Mouse (Mus musculus) intestine, embryonic 15.5 days (tissue): ENCODE data around the gene D7Ertd443e. TPM values are rescaled to one million over a fixed set of nuclear protein-coding genes. Genes with fewer than 3 reads are reported as not detected.

Experiments
- ATAC-seq: fragments of 200-750 bp; cut with Nextera tagmentation; 2 replicates; pipeline ENCODE4 v1.8.0; 2017; ENCODE audit warnings: moderate TSS enrichment, moderate library complexity
- H3K27ac ChIP-seq: fragments of 300-500 bp; sonication (generic); 2 replicates; pipeline ENCODE4 v1.5.1; 2015; ENCODE audit warnings: mild to moderate bottlenecking, inconsistent platforms
- H3K27me3 ChIP-seq: fragments of 300-500 bp; sonication (generic); replicated peaks from 2 replicates; pipeline ENCODE4 v1.6.1; 2015; ENCODE audit warnings: inconsistent platforms
- H3K36me3 ChIP-seq: fragments of 300-500 bp; sonication (generic); 2 replicates; pipeline ENCODE4 v1.6.1; 2015; ENCODE audit warnings: inconsistent platforms
- H3K4me1 ChIP-seq: fragments of 300-500 bp; sonication (generic); replicated peaks from 2 replicates; pipeline ENCODE4 v1.6.1; 2015; ENCODE audit warnings: inconsistent platforms
- H3K4me2 ChIP-seq: fragments of 300-500 bp; sonication (generic); replicated peaks from 2 replicates; pipeline ENCODE4 v1.6.1; 2015; ENCODE audit warnings: mild to moderate bottlenecking, inconsistent platforms
- H3K4me3 ChIP-seq: fragments of 300-500 bp; sonication (generic); replicated peaks from 2 replicates; pipeline ENCODE4 v1.5.1; 2015; ENCODE audit warnings: inconsistent platforms
- H3K9ac ChIP-seq: fragments of 300-500 bp; sonication (generic); 2 replicates; pipeline ENCODE4 v1.6.1; 2015; ENCODE audit warnings: inconsistent platforms
- H3K9me3 ChIP-seq: fragments of 300-500 bp; sonication (generic); 2 replicates; pipeline ENCODE4 v1.6.1; 2016; ENCODE audit warnings: inconsistent platforms
- WGBS: fragments of 180-500 bp; shearing (Covaris S2); methylation state at CpG from one replicate; pipeline ENCODE4 v1.1.7; 2015; 5-methylcytosine and 5-hydroxymethylcytosine counted together
- polyA plus RNA-seq: library from polyadenylated mRNA; unstranded; fragments of >200 nt; fragmentation: Nextera tagmentation; extraction: Ambion mirVana; gene quantifications from 2 replicates; pipeline ENCODE4 v1.2.1, GENCODE M21; 2015

The D7Ertd443e gene
- polyA plus RNA-seq, 1 experiment from 2014 or later, result 0.05 TPM

DNA sequence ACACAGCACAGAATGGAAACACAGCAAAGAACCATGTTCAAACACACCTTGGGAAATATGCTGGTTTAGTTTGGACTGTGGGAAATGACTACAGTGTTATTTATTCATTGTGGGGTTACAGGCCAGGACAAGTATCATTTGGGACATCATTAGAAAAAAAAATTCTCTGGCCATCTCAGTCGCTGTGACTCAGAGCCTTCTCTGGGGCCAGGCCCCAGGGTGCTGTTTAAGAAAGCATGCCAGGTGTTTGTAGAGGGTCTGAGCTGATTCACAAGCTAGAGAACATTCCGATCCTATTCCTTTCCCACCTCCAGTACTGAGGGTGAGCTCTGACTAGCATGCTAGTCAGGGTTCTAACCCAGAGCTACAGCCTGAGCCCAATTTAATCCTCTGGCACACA is 148.1 kb downstream of the D7Ertd443e start:
- no peaks in the 10 kb centered on the region for H3K27me3 ChIP-seq
- no peak overlapping the region for H3K9ac ChIP-seq
- no peak overlapping the region for H3K27ac ChIP-seq
- 76% methylated on average over 2 of the region's 2 CpGs for WGBS
- no peak for ATAC-seq
- H3K4me2 ChIP-seq, result no peak overlapping the region
- no peak overlapping the region for H3K4me3 ChIP-seq
- 0 out of 2 replicates have a peak, but pooled peaks cover 2% of the 10 kb centered on the region for H3K4me1 ChIP-seq
- no peaks in the 10 kb centered on the region for H3K9me3 ChIP-seq
- no peaks in the 10 kb centered on the region for H3K36me3 ChIP-seq

GRCm38 (mm10) chr7:134236727-134237126 is 148.7 kb downstream of the D7Ertd443e start:
- Histone ChIP-seq H3K4me1 (0 out of 2 replicates have a peak, but pooled peaks cover 5% of the 10 kb centered on the region), H3K36me3 (no peaks in the 10 kb centered on the region), H3K4me3 (no peak overlapping the region), H3K9ac (no peak overlapping the region), H3K4me2 (no peak overlapping the region), H3K27me3 (no peaks in the 10 kb centered on the region), H3K9me3 (no peaks in the 10 kb centered on the region), H3K27ac (no peak overlapping the region)
- no peak for ATAC-seq

DNA sequence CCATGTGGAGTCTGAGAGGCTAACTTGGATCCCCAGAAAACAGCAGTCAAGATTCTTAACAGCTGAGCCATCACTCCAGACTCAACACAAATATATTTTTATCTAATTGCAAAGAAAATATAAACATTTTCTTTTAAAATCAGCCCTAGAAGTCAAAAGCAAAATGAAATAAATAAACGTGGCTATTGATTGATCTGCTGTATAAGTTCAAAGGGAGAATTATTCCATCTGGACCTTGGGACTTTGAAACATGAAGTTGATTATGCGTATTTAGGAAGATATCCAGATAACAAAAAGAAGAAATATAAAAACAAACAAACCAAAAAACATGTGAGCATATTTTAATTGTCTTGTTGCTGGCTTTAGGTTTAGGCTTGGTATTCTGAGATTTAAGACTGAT is 149.9 kb downstream of the D7Ertd443e start:
- no peak overlapping the region for H3K4me2 ChIP-seq
- no peak for ATAC-seq
- no peak overlapping the region for H3K27ac ChIP-seq
- no peaks in the 10 kb centered on the region for H3K36me3 ChIP-seq
- H3K4me1 ChIP-seq, result 0 out of 2 replicates have a peak, but pooled peaks cover 7% of the 10 kb centered on the region
- WGBS, result 70% methylated on average over 2 of the region's 2 CpGs
- H3K4me3 ChIP-seq, result no peak overlapping the region
- H3K9ac ChIP-seq, result no peak overlapping the region
- H3K9me3 ChIP-seq, result no peaks in the 10 kb centered on the region
- H3K27me3 ChIP-seq, result no peaks in the 10 kb centered on the region

- ATAC-seq, result peak; percentile 59; the same call in 1 of the 2 replicates
Observed at GRCm38 (mm10) chr7:134231378-134232346, 153.8 kb downstream of the D7Ertd443e start, which contains the start of gene Adam12. Gene Adam12, minus strand, starts transcription at chr7:134232146.

DNA sequence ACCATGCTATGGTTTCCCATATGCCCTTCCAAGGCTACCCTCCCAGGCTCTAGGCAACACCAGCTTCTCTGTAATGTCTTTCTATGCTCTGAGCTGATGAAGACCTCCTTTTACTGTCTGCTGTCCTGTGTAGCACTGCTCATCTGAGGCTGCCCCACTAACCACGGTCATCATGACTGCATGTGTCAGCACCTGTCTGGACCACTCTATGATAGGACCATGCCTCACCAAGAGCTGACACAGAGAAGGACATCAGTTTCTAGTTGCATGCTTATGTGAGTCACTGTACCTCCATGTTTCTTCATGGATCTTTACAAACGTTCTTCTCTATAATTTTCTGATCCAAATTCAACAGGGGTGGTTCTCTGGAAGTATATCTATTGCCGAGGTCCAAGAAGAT is 154.8 kb downstream of the D7Ertd443e start:
- Histone ChIP-seq H3K36me3 (no peaks in the 10 kb centered on the region), H3K9me3 (no peaks in the 10 kb centered on the region), H3K4me3 (no peak overlapping the region), H3K27ac (no peak overlapping the region), H3K9ac (no peak overlapping the region), H3K4me1 (peaks cover 12% of the 10 kb centered on the region; the same call in 1 of the 2 replicates), H3K4me2 (no peak overlapping the region), H3K27me3 (peaks cover 3% of the 10 kb centered on the region; the same call in 1 of the 2 replicates)
- WGBS, result 85% methylated on average over 3 of the region's 3 CpGs
- no peak for ATAC-seq

More at GRCm38 (mm10) chr7:134231378-134232346, 153.8 kb downstream of the D7Ertd443e start, which contains the start of gene Adam12:
- Histone ChIP-seq H3K4me3 (no peak within 1 kb of the TSS), H3K9me3 (no peaks in the 10 kb centered on the region), H3K27me3 (no peaks in the 10 kb centered on the region), H3K9ac (no peak within 1 kb of the TSS), H3K4me2 (no peak within 1 kb of the TSS), H3K27ac (no peak within 1 kb of the TSS), H3K36me3 (no peaks in the 10 kb centered on the region), H3K4me1 (peaks cover 12% of the 10 kb centered on the region; the same call in 1 of the 2 replicates)
- 60% methylated on average over 14 of the region's 14 CpGs for WGBS

DNA sequence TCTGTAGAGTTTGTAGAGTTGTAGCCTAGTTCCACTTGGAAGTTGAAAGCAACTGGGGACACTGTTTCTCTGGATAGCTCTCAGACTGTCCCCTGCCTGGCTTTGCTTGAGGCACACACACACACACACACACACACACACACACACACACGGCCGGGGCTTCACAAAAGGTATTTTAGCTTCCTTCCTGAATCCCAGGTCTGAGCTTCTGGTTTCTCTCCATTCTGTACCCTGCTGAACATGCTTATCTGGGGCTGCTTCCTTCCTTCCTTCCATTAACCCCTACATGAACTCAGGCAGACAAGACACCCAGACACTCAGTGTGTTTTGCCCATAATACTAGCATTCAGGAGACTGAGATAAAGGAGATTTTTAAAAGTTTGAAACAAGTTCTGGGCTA is 155.6 kb downstream of the D7Ertd443e start:
- ATAC-seq, result no peak
- 47% methylated on average over 2 of the region's 2 CpGs for WGBS
- Histone ChIP-seq H3K36me3 (no peaks in the 10 kb centered on the region), H3K27me3 (peaks cover 9% of the 10 kb centered on the region), H3K9ac (no peak overlapping the region), H3K4me1 (peaks cover 12% of the 10 kb centered on the region; the same call in 1 of the 2 replicates), H3K4me3 (no peak overlapping the region), H3K27ac (no peak overlapping the region), H3K4me2 (no peak overlapping the region), H3K9me3 (no peaks in the 10 kb centered on the region)

GRCm38 (mm10) chr7:134227773-134228455 is 157.5 kb downstream of the D7Ertd443e start:
- H3K4me1 ChIP-seq, result peaks cover 17% of the 10 kb centered on the region; the same call in 1 of the 2 replicates
- H3K9me3 ChIP-seq, result no peaks in the 10 kb centered on the region
- no peak overlapping the region for H3K4me3 ChIP-seq
- ATAC-seq, result no peak
- H3K27me3 ChIP-seq, result peaks cover 16% of the 10 kb centered on the region
- WGBS, result 28% methylated on average over 13 of the region's 13 CpGs
- H3K4me2 ChIP-seq, result no peak overlapping the region
- H3K9ac ChIP-seq, result no peak overlapping the region
- H3K36me3 ChIP-seq, result no peaks in the 10 kb centered on the region
- H3K27ac ChIP-seq, result no peak overlapping the region

DNA sequence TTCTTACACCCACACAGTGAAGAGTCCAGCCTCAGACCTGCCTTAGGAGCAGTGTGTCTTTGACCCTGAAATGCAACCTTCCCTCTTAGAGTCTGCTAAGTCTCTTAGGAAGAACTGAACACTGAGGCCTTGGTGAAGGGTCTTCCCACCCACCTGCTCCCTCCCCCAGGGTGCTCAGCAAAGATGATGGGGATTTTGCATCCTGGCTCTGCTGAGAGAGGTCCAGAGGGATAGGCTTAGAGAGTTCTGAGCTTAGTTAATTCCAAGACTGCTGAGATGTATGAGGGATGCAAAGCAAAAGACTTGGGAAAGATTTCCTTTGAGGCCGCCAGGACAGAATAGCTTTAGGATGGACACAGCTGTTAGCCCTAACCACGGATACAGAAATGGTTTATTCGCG is 158.4 kb downstream of the D7Ertd443e start:
- H3K9ac ChIP-seq, result no peak overlapping the region

GRCm38 (mm10) chr7:134226231-134226630 is 159.2 kb downstream of the D7Ertd443e start:
- no peak overlapping the region for H3K9ac ChIP-seq
- H3K27ac ChIP-seq, result no peak overlapping the region
- H3K9me3 ChIP-seq, result no peaks in the 10 kb centered on the region
- 77% methylated on average over 3 of the region's 3 CpGs for WGBS
- H3K27me3 ChIP-seq, result peaks cover 16% of the 10 kb centered on the region
- no peak overlapping the region for H3K4me3 ChIP-seq
- peaks cover 10% of the 10 kb centered on the region; the same call in 1 of the 2 replicates for H3K4me1 ChIP-seq
- H3K4me2 ChIP-seq, result no peak overlapping the region
- no peaks in the 10 kb centered on the region for H3K36me3 ChIP-seq
- no peak for ATAC-seq

More for the DNA sequence above, 158.4 kb downstream of the D7Ertd443e start:
- Histone ChIP-seq H3K4me1 (peaks cover 13% of the 10 kb centered on the region; the same call in 1 of the 2 replicates), H3K27ac (no peak overlapping the region), H3K27me3 (peaks cover 16% of the 10 kb centered on the region), H3K36me3 (no peaks in the 10 kb centered on the region), H3K4me2 (no peak overlapping the region), H3K9me3 (no peaks in the 10 kb centered on the region), H3K4me3 (no peak overlapping the region)
- 64% methylated on average over 4 of the region's 4 CpGs for WGBS
- no peak for ATAC-seq

GRCm38 (mm10) chr7:134224741-134225612 is 160.5 kb downstream of the D7Ertd443e start:
- peak; percentile 62 for ATAC-seq
- H3K9me3 ChIP-seq, result no peaks in the 10 kb centered on the region
- no peaks in the 10 kb centered on the region for H3K36me3 ChIP-seq
- H3K27me3 ChIP-seq, result peaks cover 16% of the 10 kb centered on the region
- peak overlapping the region; percentile 98 for H3K4me2 ChIP-seq
- H3K27ac ChIP-seq, result peak overlapping the region; percentile 79
- peak overlapping the region; percentile 61 for H3K4me3 ChIP-seq
- peaks cover 10% of the 10 kb centered on the region; the same call in 1 of the 2 replicates for H3K4me1 ChIP-seq
- peak overlapping the region; percentile 59 for H3K9ac ChIP-seq
- under 1% methylated on average over 90 of the region's 90 CpGs for WGBS

- Histone ChIP-seq H3K9ac (peak overlapping the region; percentile 59), H3K36me3 (no peaks in the 10 kb centered on the region), H3K4me3 (peak overlapping the region; percentile 61), H3K9me3 (no peaks in the 10 kb centered on the region), H3K27ac (peak overlapping the region; percentile 79), H3K4me1 (peaks cover 10% of the 10 kb centered on the region; the same call in 1 of the 2 replicates), H3K4me2 (peak overlapping the region; percentile 98), H3K27me3 (peaks cover 16% of the 10 kb centered on the region)
- ATAC-seq, result 0 out of 2 replicates have a peak, but pooled peaks have one; percentile 23
- WGBS, result under 1% methylated on average over 14 of the region's 14 CpGs
Observed at GRCm38 (mm10) chr7:134224421-134224740, 161.1 kb downstream of the D7Ertd443e start.
